Mouse (Mus musculus) heart, adult 2 months (tissue): ENCODE results near the gene Nav1.

Source experiments
- CTCF ChIP-seq: fragments of 200-600 bp; IDR thresholded peaks from 2 replicates; pipeline ENCODE4 v1.8.1; 2022; ENCODE audit warnings: antibody characterized with exemption, mild to moderate bottlenecking, moderate library complexity
- POLR2A ChIP-seq: fragments of 200-500 bp; IDR thresholded peaks from 2 replicates; pipeline ENCODE4 v1.6.1; 2011; ENCODE audit warnings: mild to moderate bottlenecking, low read depth, low read length, control low read depth; ENCODE audit not compliant: insufficient read depth

DNA sequence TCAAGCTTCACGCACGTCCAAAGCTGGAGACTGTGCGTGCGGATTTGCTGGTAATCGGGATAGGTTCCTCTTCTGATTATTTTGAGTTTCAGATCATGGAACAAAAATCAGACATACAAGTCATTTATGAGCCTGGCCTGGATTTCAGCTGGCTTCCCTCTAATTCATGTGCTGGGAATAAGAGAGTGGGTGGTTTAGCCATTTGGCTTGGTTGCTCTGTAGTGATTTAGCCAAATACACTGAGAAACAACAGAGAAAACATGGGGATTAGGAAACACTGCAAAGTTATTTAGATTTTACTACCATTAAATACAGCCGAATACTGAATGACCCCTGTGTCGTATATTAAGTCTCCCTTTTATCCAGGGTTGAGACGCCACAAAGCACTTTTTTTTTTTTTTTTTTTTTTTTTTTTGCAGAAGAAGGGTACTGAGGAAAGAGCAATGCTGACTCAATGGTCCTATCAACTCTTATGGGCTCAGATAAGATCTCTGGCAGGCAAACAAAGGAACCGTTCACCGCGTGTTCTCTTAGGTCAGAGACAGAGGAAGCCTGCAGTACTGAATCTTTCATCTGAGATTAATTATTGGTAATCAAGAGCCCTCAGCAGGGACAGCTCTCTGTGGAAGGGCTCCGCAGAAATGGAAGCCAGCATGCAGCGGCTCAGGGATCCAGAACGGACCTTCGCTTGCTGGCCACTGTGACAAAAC is 132.1 kb downstream of the Nav1 start:
- TF ChIP-seq CTCF (no peak), POLR2A (no peak)
